Mouse (Mus musculus) cerebellum, adult 2 months (tissue): ENCODE measurements at regions not wholly inside any gene's neighbourhood (a gene's known extent, or its start where the extent isn't known, plus 50 kb on each side); places are given as distances from the start of the nearest gene placed in this dataset.

Experiments used
- CTCF ChIP-seq: fragments of 200-500 bp; IDR thresholded peaks from 2 replicates; pipeline ENCODE4 v1.5.1; 2011; ENCODE audit warnings: low read depth, mild to moderate bottlenecking, control low read depth, low read length, moderate library complexity, borderline replicate concordance; ENCODE audit not compliant: insufficient read depth
- POLR2A ChIP-seq: fragments of 200-500 bp; IDR thresholded peaks from 2 replicates; pipeline ENCODE4 v1.6.1; 2011; ENCODE audit warnings: low read length, control low read depth, borderline replicate concordance; ENCODE audit not compliant: insufficient read depth

- no peak for TF ChIP-seq CTCF
- TF ChIP-seq POLR2A, result no peak
Observed at GRCm38 (mm10) chr1:80040409-80040808, 177.9 kb downstream of the Fam124b start.
